19 mouse cellular contexts compared by ENCODE assay signal in the genomic region with DNA sequence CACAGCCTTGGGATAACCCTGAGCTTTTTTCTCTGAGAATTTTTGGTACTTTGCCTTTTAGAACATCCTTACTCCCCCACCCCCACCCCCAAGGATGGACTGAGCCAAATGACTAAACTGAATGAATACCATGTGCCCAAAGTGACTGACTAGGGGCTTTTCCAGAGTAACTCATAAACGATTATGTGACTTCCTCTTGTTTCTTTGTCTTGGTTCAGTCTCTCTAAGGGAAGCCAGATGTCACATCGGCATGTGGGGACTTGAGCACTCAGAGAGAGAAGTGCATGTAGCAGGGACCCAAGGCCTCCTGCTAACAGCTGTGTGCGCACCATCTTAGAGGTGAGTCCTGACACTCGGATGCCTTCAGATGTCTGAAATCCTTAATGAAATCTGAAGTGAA.
DNase-seq lines count a peak whose midpoint lies in the region; ATAC-seq lines count a peak whose summit lies in the region.
"Had no signal": no experiment of that assay in that cellular context is flagged by ENCODE, and none has a peak within 500 bp of the region (broad histone marks: within the 10 kb centered on the region; RNA-seq: fewer than 3 reads in every experiment).

No protein-coding gene starts in this region.

- no peak overlapping the region for H3K9ac ChIP-seq in heart, embryonic 12.5 days
- no peak overlapping the region for H3K9ac ChIP-seq in embryonic facial prominence, embryonic 14.5 days (ENCODE audit: low read depth, low read length)
- no peak overlapping the region for H3K9ac ChIP-seq in liver, embryonic 11.5 days (ENCODE audit: low read depth, low read length)
- H3K9ac ChIP-seq: heart, embryonic 13.5 days; liver, embryonic 14.5 days; neural tube, embryonic 12.5 days had no signal

- H3K4me1 ChIP-seq in heart, embryonic 12.5 days (replicated peaks) = no peaks in the 10 kb centered on the region
- peaks cover 6% of the 10 kb centered on the region; the same call in 1 of the 2 replicates for H3K4me1 ChIP-seq in embryonic facial prominence, embryonic 14.5 days (ENCODE audit: control insufficient read depth, insufficient read depth, low read length)
- H3K4me1 ChIP-seq in liver, embryonic 11.5 days (replicated peaks; ENCODE audit: control insufficient read depth, insufficient read depth, low read length) = no peaks in the 10 kb centered on the region
- H3K4me1 ChIP-seq: heart, embryonic 13.5 days; neural tube, embryonic 12.5 days had no signal

- 61% methylated on average over 4 of the region's 4 CpGs for WGBS in heart, embryonic 12.5 days
- 32% methylated on average over 4 of the region's 4 CpGs for WGBS in embryonic facial prominence, embryonic 14.5 days
- 61% methylated on average over 4 of the region's 4 CpGs for WGBS in liver, embryonic 11.5 days

- peak; percentile 61 for DNase-seq in heart, adult 11 months
- peak; percentile 6 for DNase-seq in R1 (ENCODE audit: low read depth, low spot score)
- peak; percentile 65 for DNase-seq in embryonic facial prominence, embryonic 14.5 days (ENCODE audit: low spot score)
- DNase-seq in thymus, postnatal 14 days = no peak
- DNase-seq in cerebellum, adult 9-10 months = no peak
- DNase-seq in liver, embryonic 11.5 days (ENCODE audit: low spot score) = no peak
- DNase-seq: adrenal gland, postnatal 36 days; cerebellum, adult 9-11 months; gastrocnemius, postnatal 25 days; heart, postnatal 4 days; left cerebral cortex, postnatal 4 days; lung, postnatal 10 days had no signal

- no peaks in the 10 kb centered on the region for H3K36me3 ChIP-seq in heart, embryonic 12.5 days
- no peaks in the 10 kb centered on the region for H3K36me3 ChIP-seq in embryonic facial prominence, embryonic 14.5 days (ENCODE audit: control insufficient read depth, insufficient read depth, low read length)
- no peaks in the 10 kb centered on the region for H3K36me3 ChIP-seq in liver, embryonic 11.5 days (ENCODE audit: control insufficient read depth, insufficient read depth, low read length)
- H3K36me3 ChIP-seq: heart, embryonic 13.5 days; neural tube, embryonic 12.5 days had no signal

- H3K4me2 ChIP-seq in heart, embryonic 12.5 days = no peak overlapping the region
- H3K4me2 ChIP-seq in embryonic facial prominence, embryonic 14.5 days (ENCODE audit: low read depth, low read length) = no peak overlapping the region
- no peak overlapping the region for H3K4me2 ChIP-seq in liver, embryonic 11.5 days
- H3K4me2 ChIP-seq: heart, embryonic 13.5 days; neural tube, embryonic 12.5 days had no signal

- H3K27me3 ChIP-seq in heart, embryonic 12.5 days (replicated peaks) = no peaks in the 10 kb centered on the region
- no peaks in the 10 kb centered on the region for H3K27me3 ChIP-seq in embryonic facial prominence, embryonic 14.5 days (replicated peaks; ENCODE audit: control insufficient read depth, insufficient read depth, low read length)
- no peaks in the 10 kb centered on the region for H3K27me3 ChIP-seq in liver, embryonic 11.5 days (replicated peaks; ENCODE audit: control insufficient read depth, insufficient read depth, low read length)
- H3K27me3 ChIP-seq: heart, embryonic 13.5 days; neural tube, embryonic 12.5 days had no signal

- ATAC-seq in heart, embryonic 12.5 days (ENCODE audit: insufficient number of reproducible peaks, low FRiP score) = no peak
- ATAC-seq in embryonic facial prominence, embryonic 14.5 days (ENCODE audit: low read depth) = 0 out of 2 replicates have a peak, but pooled peaks have one; percentile 30
- 0 out of 2 replicates have a peak, but pooled peaks have one; percentile 41 for ATAC-seq in megakaryocyte-erythroid progenitor cell, adult 5-6 weeks (replicated peaks; ENCODE audit: low FRiP score, low TSS enrichment, poor library complexity, severe bottlenecking)
- ATAC-seq in liver, embryonic 11.5 days (replicated peaks; ENCODE audit: low FRiP score) = no peak
- ATAC-seq: inflammation-experienced regulatory T-cells, adult 6 months had no signal

- H3K4me3 ChIP-seq in heart, embryonic 12.5 days = no peak overlapping the region
- H3K4me3 ChIP-seq in embryonic facial prominence, embryonic 14.5 days (ENCODE audit: low read depth, low read length) = no peak overlapping the region
- H3K4me3 ChIP-seq in liver, embryonic 11.5 days (ENCODE audit: low read depth, low read length) = no peak overlapping the region
- H3K4me3 ChIP-seq: heart, embryonic 13.5 days; layer of hippocampus, adult 2 months; neural tube, embryonic 12.5 days had no signal

- no peaks in the 10 kb centered on the region; the same call in 1 of the 2 replicates for H3K9me3 ChIP-seq in heart, embryonic 12.5 days (replicated peaks)
- H3K9me3 ChIP-seq in embryonic facial prominence, embryonic 14.5 days (ENCODE audit: control insufficient read depth, low read length) = no peaks in the 10 kb centered on the region; the same call in 1 of the 2 replicates
- H3K9me3 ChIP-seq in liver, embryonic 11.5 days (ENCODE audit: control insufficient read depth, low read length) = no peaks in the 10 kb centered on the region
- H3K9me3 ChIP-seq: heart, embryonic 13.5 days; neural tube, embryonic 12.5 days had no signal

- H3K27ac ChIP-seq in heart, embryonic 12.5 days (ENCODE audit: poor library complexity, severe bottlenecking) = no peak overlapping the region
- H3K27ac ChIP-seq in embryonic facial prominence, embryonic 14.5 days (replicated peaks; ENCODE audit: low read depth, low read length) = peak overlapping the region; percentile 67
- no peak overlapping the region for H3K27ac ChIP-seq in liver, embryonic 11.5 days (ENCODE audit: low read depth, low read length)
- H3K27ac ChIP-seq: heart, embryonic 13.5 days; layer of hippocampus, adult 2 months; liver, embryonic 14.5 days; neural tube, embryonic 12.5 days had no signal

Comparison
In these comparisons a context has a peak if more than half of its experiments do, and no peak if none do; other contexts are left out.
1. DNase-seq: peak in heart, adult 11 months (single experiment), R1 (single experiment) and embryonic facial prominence, embryonic 14.5 days (single experiment); none in thymus, postnatal 14 days (single experiment), cerebellum, adult 9-10 months (single experiment) and liver, embryonic 11.5 days (single experiment).
2. ATAC-seq: peak in embryonic facial prominence, embryonic 14.5 days (single experiment) and megakaryocyte-erythroid progenitor cell, adult 5-6 weeks (single experiment); none in heart, embryonic 12.5 days (single experiment) and liver, embryonic 11.5 days (single experiment).